Mouse (Mus musculus) liver, embryonic 13.5 days (tissue): ENCODE data around the gene Cdc42ep2. TPM values are rescaled to one million over a fixed set of nuclear protein-coding genes. Genes with fewer than 3 reads are reported as not detected.

Experiments used
- ATAC-seq: fragments of 200-750 bp; cut with Nextera tagmentation; 2 replicates; pipeline ENCODE4 v1.8.0; 2017; ENCODE audit warnings: low read depth, mild to moderate bottlenecking, moderate number of reproducible peaks, moderate library complexity
- DNase-seq: peaks from one replicate; pipeline ENCODE4 v3.0.0; 2022
- H3K27ac ChIP-seq: fragments of 300-500 bp; sonication (generic); 2 replicates; pipeline ENCODE4 v1.5.1; 2015; ENCODE audit warnings: moderate library complexity, mild to moderate bottlenecking, inconsistent platforms
- H3K27me3 ChIP-seq: fragments of 300-500 bp; sonication (generic); 2 replicates; pipeline ENCODE4 v1.6.1; 2015; ENCODE audit warnings: mild to moderate bottlenecking, inconsistent platforms
- H3K36me3 ChIP-seq: fragments of 300-500 bp; sonication (generic); 2 replicates; pipeline ENCODE4 v1.6.1; 2015; ENCODE audit warnings: mild to moderate bottlenecking, inconsistent platforms
- H3K4me1 ChIP-seq: fragments of 300-500 bp; sonication (generic); replicated peaks from 2 replicates; pipeline ENCODE4 v1.6.1; 2015; ENCODE audit warnings: inconsistent platforms
- H3K4me2 ChIP-seq: fragments of 300-500 bp; sonication (generic); 2 replicates; pipeline ENCODE4 v1.6.1; 2015; ENCODE audit warnings: inconsistent platforms, mild to moderate bottlenecking, moderate library complexity
- H3K4me3 ChIP-seq: fragments of 300-500 bp; sonication (generic); replicated peaks from 2 replicates; pipeline ENCODE4 v1.5.1; 2015; ENCODE audit warnings: mild to moderate bottlenecking, inconsistent platforms
- H3K9ac ChIP-seq: fragments of 300-500 bp; sonication (generic); 2 replicates; pipeline ENCODE4 v1.6.1; 2015; ENCODE audit warnings: mild to moderate bottlenecking, inconsistent platforms
- H3K9me3 ChIP-seq: fragments of 300-500 bp; sonication (generic); replicated peaks from 2 replicates; pipeline ENCODE4 v1.6.1; 2016; ENCODE audit warnings: inconsistent platforms
- WGBS: fragments of 180-500 bp; shearing (Covaris S2); methylation state at CpG from one replicate; pipeline ENCODE4 v1.1.7; 2015; ENCODE audit not compliant: insufficient replicate concordance; 5-methylcytosine and 5-hydroxymethylcytosine counted together
- polyA plus RNA-seq: library from polyadenylated mRNA; unstranded; fragments of >200 nt; fragmentation: Nextera tagmentation; extraction: Ambion mirVana; gene quantifications from 2 replicates; pipeline ENCODE4 v1.2.1, GENCODE M21; 2015

Cdc42ep2 gene
- polyA plus RNA-seq, 1 experiment from 2014 or later, result 2.7 TPM

GRCm38 (mm10) chr19:5955704-5956670, 31.4 kb upstream of the Cdc42ep2 start:
- Histone ChIP-seq H3K9me3 (no peaks in the 10 kb centered on the region), H3K36me3 (peaks cover 97% of the 10 kb centered on the region), H3K4me1 (peaks cover 43% of the 10 kb centered on the region), H3K4me3 (no peak overlapping the region), H3K27ac (peak overlapping the region; percentile 47; the same call in 1 of the 2 replicates), H3K4me2 (peak overlapping the region; percentile 35), H3K9ac (0 out of 2 replicates have a peak overlapping the region, but pooled peaks have one; percentile 6), H3K27me3 (no peaks in the 10 kb centered on the region)
- 80% methylated on average over 28 of the region's 28 CpGs for whole genome bisulfite sequencing
- no peak for ATAC-seq
- no peak for DNase-seq

GRCm38 (mm10) chr19:5954936-5955335, 30.3 kb upstream of the Cdc42ep2 start:
- WGBS, result 89% methylated on average over 10 of the region's 10 CpGs
- Histone ChIP-seq H3K27me3 (no peaks in the 10 kb centered on the region), H3K4me1 (peaks cover 36% of the 10 kb centered on the region), H3K4me2 (no peak overlapping the region), H3K9ac (no peak overlapping the region), H3K9me3 (no peaks in the 10 kb centered on the region), H3K36me3 (peaks cover 97% of the 10 kb centered on the region), H3K27ac (no peak overlapping the region), H3K4me3 (no peak overlapping the region)
- ATAC-seq (no peak), DNase-seq (no peak)

- H3K4me3 ChIP-seq, result no peak overlapping the region
- peaks cover 97% of the 10 kb centered on the region for H3K36me3 ChIP-seq
- H3K9ac ChIP-seq, result no peak overlapping the region
- H3K9me3 ChIP-seq, result no peaks in the 10 kb centered on the region
- ATAC-seq (no peak), DNase-seq (no peak)
- 90% methylated on average over 22 of the region's 22 CpGs for WGBS
- no peak overlapping the region for H3K27ac ChIP-seq
- H3K4me2 ChIP-seq, result no peak overlapping the region
- H3K27me3 ChIP-seq, result no peaks in the 10 kb centered on the region
- H3K4me1 ChIP-seq, result peaks cover 36% of the 10 kb centered on the region
Observed at GRCm38 (mm10) chr19:5954031-5954710, 29.6 kb upstream of the Cdc42ep2 start.

GRCm38 (mm10) chr19:5953201-5953770, 28.7 kb upstream of the Cdc42ep2 start:
- ATAC-seq (no peak), DNase-seq (no peak)
- Histone ChIP-seq H3K4me2 (no peak overlapping the region), H3K9me3 (no peaks in the 10 kb centered on the region), H3K27ac (no peak overlapping the region), H3K9ac (no peak overlapping the region), H3K4me3 (no peak overlapping the region), H3K4me1 (peaks cover 33% of the 10 kb centered on the region), H3K27me3 (no peaks in the 10 kb centered on the region), H3K36me3 (peaks cover 97% of the 10 kb centered on the region)
- whole genome bisulfite sequencing, result 90% methylated on average over 19 of the region's 19 CpGs

GRCm38 (mm10) chr19:5952071-5952691, 27.6 kb upstream of the Cdc42ep2 start:
- Histone ChIP-seq H3K4me2 (no peak overlapping the region), H3K27ac (peak overlapping the region; percentile 48; the same call in 1 of the 2 replicates), H3K9me3 (no peaks in the 10 kb centered on the region), H3K36me3 (peaks cover 99% of the 10 kb centered on the region), H3K4me3 (no peak overlapping the region), H3K4me1 (peaks cover 30% of the 10 kb centered on the region), H3K27me3 (no peaks in the 10 kb centered on the region), H3K9ac (no peak overlapping the region)
- WGBS, result 71% methylated on average over 13 of the region's 13 CpGs
- DNase-seq (no peak), ATAC-seq (0 out of 2 replicates have a peak, but pooled peaks have one; percentile 32)

GRCm38 (mm10) chr19:5951631-5952030, 27.0 kb upstream of the Cdc42ep2 start:
- no peak overlapping the region for H3K27ac ChIP-seq
- no peak overlapping the region for H3K4me2 ChIP-seq
- WGBS, result 88% methylated on average over 16 of the region's 16 CpGs

GRCm38 (mm10) chr19:5950218-5950617, 25.6 kb upstream of the Cdc42ep2 start:
- Histone ChIP-seq H3K36me3 (peaks cover 100% of the 10 kb centered on the region), H3K4me2 (no peak overlapping the region), H3K4me3 (no peak overlapping the region), H3K4me1 (peaks cover 30% of the 10 kb centered on the region), H3K9me3 (no peaks in the 10 kb centered on the region), H3K27ac (no peak overlapping the region), H3K9ac (no peak overlapping the region), H3K27me3 (no peaks in the 10 kb centered on the region)
- ATAC-seq, result no peak
- no peak for DNase-seq
- 88% methylated on average over 11 of the region's 11 CpGs for WGBS

More at GRCm38 (mm10) chr19:5951631-5952030, 27.0 kb upstream of the Cdc42ep2 start:
- ATAC-seq, result 0 out of 2 replicates have a peak, but pooled peaks have one; percentile 3
- DNase-seq, result no peak
- no peak overlapping the region for H3K9ac ChIP-seq
- peaks cover 25% of the 10 kb centered on the region for H3K4me1 ChIP-seq
- no peaks in the 10 kb centered on the region for H3K27me3 ChIP-seq
- H3K4me3 ChIP-seq, result no peak overlapping the region
- H3K9me3 ChIP-seq, result no peaks in the 10 kb centered on the region
- peaks cover 100% of the 10 kb centered on the region for H3K36me3 ChIP-seq

- peaks cover 26% of the 10 kb centered on the region for H3K4me1 ChIP-seq
- H3K36me3 ChIP-seq, result peaks cover 99% of the 10 kb centered on the region
- H3K27ac ChIP-seq, result peak overlapping the region; percentile 65
- DNase-seq (no peak), ATAC-seq (no peak)
- no peaks in the 10 kb centered on the region for H3K27me3 ChIP-seq
- WGBS, result 78% methylated on average over 8 of the region's 8 CpGs
- H3K9ac ChIP-seq, result no peak overlapping the region
- H3K4me2 ChIP-seq, result no peak overlapping the region
- H3K9me3 ChIP-seq, result no peaks in the 10 kb centered on the region
- H3K4me3 ChIP-seq, result no peak overlapping the region
Observed at GRCm38 (mm10) chr19:5945891-5946290, 21.3 kb upstream of the Cdc42ep2 start.

- H3K27ac ChIP-seq, result peak overlapping the region; percentile 65
- H3K4me3 ChIP-seq, result no peak overlapping the region
- no peaks in the 10 kb centered on the region for H3K27me3 ChIP-seq
- no peaks in the 10 kb centered on the region for H3K9me3 ChIP-seq
- H3K4me2 ChIP-seq, result no peak overlapping the region
- H3K36me3 ChIP-seq, result peaks cover 98% of the 10 kb centered on the region
- no peak overlapping the region for H3K9ac ChIP-seq
- DNase-seq, result no peak
- peaks cover 26% of the 10 kb centered on the region for H3K4me1 ChIP-seq
- peak; percentile 57 for ATAC-seq
- WGBS, result 67% methylated on average over 7 of the region's 7 CpGs
Observed at GRCm38 (mm10) chr19:5945027-5945426, 20.4 kb upstream of the Cdc42ep2 start.

GRCm38 (mm10) chr19:5944145-5944544, 19.5 kb upstream of the Cdc42ep2 start:
- Histone ChIP-seq H3K9me3 (no peaks in the 10 kb centered on the region), H3K4me1 (peaks cover 33% of the 10 kb centered on the region), H3K4me3 (no peak overlapping the region), H3K4me2 (no peak overlapping the region), H3K9ac (no peak overlapping the region), H3K27ac (peak overlapping the region; percentile 65), H3K27me3 (no peaks in the 10 kb centered on the region), H3K36me3 (peaks cover 98% of the 10 kb centered on the region)
- DNase-seq (no peak), ATAC-seq (no peak)
- WGBS, result 72% methylated on average over 8 of the region's 8 CpGs

- ATAC-seq, result no peak
- peaks cover 40% of the 10 kb centered on the region for H3K4me1 ChIP-seq
- no peaks in the 10 kb centered on the region for H3K9me3 ChIP-seq
- H3K27me3 ChIP-seq, result no peaks in the 10 kb centered on the region
- peaks cover 96% of the 10 kb centered on the region for H3K36me3 ChIP-seq
- H3K4me3 ChIP-seq, result no peak overlapping the region
- WGBS, result 91% methylated on average over 15 of the region's 15 CpGs
- no peak overlapping the region for H3K4me2 ChIP-seq
- H3K27ac ChIP-seq, result no peak overlapping the region
- H3K9ac ChIP-seq, result no peak overlapping the region
- DNase-seq, result no peak
Observed at GRCm38 (mm10) chr19:5943404-5943803, 18.8 kb upstream of the Cdc42ep2 start.
